Mouse (Mus musculus) granulocyte monocyte progenitor cell, adult 5-6 weeks (primary cell): Measurements from ENCODE around the gene Ctsz. TPM values are rescaled to one million over a fixed set of nuclear protein-coding genes. Genes with fewer than 3 reads are reported as not detected.

Experiments
- ATAC-seq: replicated peaks from 2 replicates; pipeline ENCODE4 v1.8.0; 2016; ENCODE audit warnings: mild to moderate bottlenecking, moderate TSS enrichment, inconsistent platforms; ENCODE audit not compliant: poor library complexity, severe bottlenecking
- total RNA-seq, 2 experiments: library from RNA; stranded (forward) in 1 of 2; stranded (reverse) in 1 of 2; fragments of 200-712, 200-1000 nt in 1 of 2; fragments of >200 nt in 1 of 2; fragmentation: Nextera tagmentation in 1 of 2; gene quantifications; 2 replicates each; pipeline ENCODE4 v1.2.3; 2014 to 2017

Gene Ctsz
- total RNA-seq, 2 experiments from 2014 or later, result 201 to 362 TPM

DNA sequence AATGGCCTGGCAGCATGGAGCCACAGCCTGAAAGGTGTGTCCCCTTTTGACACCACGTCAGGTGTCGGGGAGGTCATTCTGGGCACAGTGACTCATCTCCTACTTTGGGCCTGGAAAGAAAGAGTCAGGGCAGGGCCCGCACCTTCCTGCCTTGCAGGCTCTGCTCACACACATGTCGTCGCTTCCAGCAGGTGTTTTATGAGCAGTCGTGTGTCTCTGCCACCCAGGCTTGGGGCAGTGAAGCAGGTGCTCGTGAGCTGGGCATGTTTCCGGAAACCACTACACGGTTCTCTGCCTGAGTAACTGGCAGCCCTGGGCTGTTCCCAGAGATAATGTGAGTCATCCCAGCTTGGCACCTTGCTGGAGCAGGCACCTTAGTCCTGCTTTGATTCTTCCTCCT, 3.6 kb upstream of the Ctsz start:
- no peak for ATAC-seq

DNA sequence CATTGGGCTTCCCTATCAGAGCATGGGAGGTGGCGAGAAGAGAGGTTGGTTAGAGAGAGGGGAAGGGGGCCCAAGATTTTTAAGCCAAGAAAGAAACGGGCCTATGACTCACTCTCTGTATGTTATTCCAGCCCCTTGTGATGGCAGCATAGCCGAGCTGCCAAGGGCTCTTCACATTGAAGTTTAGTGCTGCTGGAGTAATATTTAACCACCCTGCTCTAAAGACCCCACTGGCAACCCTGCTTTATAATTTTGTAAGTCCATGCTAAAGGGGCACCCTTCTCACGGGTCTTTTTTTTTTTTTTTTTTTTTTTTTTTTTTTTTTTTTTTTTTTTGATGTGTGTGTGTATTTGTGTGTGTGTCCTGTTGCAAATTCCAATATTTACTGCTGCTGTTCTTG, 3.1 kb upstream of the Ctsz start:
- ATAC-seq, result no peak

DNA sequence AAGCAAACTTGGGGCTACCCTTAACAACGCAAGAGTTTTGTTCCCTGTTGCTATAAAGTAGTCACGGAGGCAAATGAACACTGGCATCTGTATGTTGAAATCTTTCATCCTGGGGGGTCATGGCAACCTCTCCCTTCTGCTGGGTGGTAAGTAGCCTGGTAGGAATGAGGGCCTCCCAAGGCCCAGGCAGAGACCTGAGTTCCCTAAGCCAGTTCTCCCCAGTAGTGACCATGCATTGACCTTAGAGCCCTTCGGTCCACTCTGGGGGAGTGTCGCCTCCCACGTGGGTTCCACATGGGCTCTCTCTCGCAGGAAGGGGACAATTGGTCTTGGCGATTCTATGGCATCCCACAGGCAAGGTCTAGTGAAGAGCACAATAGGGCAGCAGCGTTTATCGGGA, 1.1 kb upstream of the Ctsz start:
- peak; percentile 12 for ATAC-seq

DNA sequence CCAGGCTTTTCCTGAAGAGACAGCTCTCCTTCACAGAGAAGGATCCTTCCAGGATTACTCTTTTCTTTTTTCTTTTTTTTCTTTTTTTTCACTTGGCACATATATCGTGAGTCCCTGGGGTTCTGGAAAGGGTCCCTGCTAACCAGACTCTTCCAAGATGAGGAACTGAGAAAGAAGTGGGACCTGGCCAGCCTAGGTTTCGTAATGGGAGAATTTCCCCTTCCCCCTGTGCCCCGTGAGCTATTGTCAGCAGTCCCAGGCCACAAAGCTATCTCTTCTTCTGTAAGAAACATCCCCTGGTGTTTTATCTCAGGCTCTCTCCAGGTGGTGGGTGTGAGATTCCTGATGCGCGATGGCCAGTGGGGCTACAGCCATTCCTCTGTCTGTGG, 605 bp upstream of the Ctsz start:
- ATAC-seq, result peak; percentile 38

DNA sequence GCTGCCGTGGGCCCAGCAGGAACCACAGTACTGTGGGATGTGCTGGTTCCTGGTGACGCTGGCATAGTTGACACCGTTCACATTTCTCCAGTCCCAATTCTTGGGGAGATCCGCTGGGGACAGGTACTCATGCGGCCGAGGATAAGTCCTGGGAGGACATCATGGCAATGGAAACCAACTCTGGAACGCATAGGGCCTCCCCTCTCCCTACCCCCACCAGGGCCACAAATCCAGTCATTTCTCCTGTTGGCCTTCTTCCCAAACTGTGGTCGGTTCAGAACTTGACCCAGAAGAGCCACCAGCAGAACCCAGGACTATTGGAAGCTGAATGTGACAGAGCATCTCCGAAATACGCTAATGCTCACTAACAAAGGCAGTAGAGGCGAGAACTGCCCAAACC, 658 bp downstream of the Ctsz start:
- no peak; the same call in 1 of the 2 replicates for ATAC-seq

DNA sequence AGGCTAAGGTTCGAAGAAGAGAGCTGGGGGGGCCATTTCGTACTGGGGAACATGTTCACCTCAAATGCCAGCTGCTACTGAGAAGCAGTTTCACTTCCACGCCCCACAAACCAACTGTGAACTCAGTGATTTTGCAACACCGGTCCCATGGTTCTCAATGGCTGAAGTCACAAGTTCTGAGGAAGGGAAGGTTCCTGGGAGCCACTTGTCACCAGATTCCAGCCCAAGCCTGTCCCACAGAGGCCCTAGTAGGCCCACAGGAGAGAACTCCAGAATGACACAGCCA, 1.2 kb downstream of the Ctsz start:
- ATAC-seq, result peak; percentile 44

DNA sequence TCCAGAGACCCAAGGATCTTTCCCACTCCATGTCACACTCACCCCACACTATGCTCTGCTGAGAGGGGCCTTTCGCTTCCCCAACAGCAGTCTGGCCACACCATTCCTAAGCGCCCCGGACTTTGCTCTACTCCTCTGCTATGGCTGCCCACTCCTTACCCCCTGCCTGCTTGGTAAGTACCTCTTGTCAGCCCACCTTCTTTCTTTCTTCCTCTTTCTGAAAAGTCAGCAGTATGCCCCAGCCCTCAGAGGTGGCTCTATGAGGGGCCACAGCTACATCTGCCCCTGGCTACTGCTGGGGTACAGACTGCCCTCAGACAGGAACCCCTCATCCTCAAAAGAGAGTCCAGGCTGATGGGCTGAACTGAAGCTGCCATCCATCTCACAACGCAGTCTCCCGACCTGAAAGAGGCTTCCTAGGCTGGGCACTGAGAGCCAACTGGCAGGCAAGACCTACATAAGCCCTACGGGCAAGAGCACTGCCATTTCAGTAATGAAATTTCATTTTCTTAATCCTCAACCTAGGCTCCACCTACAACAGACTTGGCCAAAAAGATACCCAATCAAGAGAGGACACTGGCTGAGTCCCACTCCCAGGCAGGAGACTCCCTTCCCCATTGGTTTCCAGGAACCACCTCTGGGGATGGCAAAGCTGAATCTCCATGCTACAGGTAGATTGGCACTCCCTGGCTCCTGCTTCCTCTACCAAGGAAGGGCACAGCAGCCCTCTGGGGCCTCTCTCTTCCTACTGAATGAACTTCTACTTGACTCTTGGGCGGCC, 1.7 kb downstream of the Ctsz start:
- peak; percentile 2 for ATAC-seq

DNA sequence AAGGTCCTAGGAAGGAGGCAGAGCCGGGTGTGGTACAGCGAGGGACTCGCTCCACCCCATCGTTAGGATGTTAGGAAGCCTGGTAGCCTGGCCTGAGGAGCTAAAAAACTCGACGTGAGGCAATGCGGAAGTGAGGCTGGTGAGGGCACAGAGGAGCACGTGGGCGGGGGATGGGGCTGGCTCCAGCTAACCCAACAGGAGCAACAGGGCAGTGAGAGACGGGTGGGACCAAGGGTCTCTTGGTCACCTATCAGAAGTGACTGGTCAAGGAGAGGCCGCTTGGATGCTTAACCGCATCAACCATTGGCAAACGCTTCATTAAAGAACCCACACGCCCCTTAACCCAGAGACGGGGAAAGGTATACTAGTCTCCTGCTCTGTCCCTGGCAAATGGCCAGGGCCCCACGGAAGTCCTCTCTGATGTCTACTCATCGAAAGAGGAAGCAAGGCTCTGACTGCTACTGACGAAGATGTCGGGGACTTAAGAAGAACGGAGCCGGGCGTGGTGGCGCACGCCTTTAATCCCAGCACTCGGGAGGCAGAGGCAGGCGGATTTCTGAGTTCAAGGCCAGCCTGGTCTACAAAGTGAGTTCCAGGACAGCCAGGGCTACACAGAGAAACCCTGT, 2.6 kb downstream of the Ctsz start:
- ATAC-seq, result peak; percentile 18

DNA sequence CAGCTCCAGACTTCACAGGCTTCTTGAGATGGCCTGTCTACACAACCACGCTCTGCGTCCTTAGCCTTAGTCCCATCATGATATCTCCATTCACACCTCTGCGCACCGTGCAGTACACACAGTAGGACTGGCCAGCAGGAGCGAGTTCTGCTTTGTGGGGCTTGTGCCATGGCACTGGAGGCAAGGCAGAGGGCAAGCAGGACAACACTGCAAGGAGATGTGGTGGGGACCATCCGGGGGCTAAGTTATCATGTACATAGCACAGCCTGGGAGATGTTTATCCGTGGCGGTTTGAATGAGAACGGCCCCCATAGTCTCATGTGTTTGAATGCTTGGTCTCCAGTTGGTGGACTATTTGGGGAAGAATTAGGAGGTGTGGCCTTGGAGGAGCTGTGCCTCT, 3.9 kb downstream of the Ctsz start:
- no peak for ATAC-seq

DNA sequence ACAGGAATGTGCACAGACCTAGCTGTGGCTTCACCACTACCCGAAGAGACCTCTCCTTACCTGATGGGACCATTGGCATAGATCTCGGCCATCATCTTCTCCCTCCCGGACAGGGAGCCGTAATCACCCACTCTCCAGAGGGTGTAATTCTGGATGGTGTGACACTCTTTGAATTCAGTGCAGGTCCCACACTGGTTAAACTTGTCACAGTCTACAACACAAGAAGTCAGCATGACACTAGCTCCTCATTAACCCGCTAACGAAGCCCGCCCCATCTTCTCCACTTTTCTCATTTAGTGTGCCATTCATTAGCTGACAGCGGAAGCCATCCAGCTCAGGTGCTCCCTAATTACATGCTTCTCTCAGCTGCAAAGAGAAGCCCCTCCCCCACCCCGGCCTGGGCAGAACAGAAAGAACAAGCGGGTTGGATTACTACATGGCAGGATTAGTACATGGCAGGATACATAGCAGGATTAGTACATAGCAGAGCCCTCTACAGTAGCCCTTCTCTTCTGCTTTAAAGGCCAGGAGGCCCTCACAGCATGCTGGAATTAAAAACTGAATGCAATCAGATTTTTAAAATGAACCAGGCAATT, 9.7 kb downstream of the Ctsz start:
- 0 out of 2 replicates have a peak, but pooled peaks have one; percentile 8 for ATAC-seq

DNA sequence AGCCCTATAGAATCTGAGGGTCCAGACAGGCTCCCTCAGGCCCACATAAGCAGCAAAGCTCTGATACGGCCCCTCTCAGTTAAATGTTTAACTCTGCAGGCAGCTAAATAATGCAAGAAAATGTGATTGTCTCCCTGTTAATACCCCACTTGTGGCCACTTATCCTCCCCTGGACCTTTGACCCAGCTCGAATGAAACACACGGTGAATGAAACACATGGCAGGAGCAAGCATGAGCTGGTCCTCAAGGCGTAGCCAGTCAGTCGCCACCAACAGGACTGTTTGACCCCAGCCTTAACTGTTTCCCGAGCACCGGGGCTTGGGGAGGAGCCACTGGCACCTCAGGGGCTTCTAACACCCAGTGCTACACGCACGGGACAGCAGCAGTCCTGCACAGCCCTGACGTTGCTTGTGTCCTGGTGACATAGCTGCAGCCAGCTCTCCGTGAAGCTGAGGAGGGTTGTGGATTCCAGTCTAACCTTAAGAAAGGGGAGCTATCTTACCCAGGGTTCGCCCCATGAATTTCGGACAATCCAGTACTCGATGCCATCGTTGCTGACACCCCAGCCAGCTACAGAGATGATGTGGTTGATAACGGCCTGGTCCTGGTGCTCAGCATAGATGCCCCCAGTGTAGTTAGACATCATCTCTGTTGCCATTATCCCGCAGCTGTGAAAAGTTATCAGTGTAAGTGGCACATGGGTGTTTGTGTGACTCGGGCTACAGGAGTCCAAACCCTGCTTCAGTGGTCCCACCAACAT, 10.6 kb downstream of the Ctsz start:
- ATAC-seq, result no peak

DNA sequence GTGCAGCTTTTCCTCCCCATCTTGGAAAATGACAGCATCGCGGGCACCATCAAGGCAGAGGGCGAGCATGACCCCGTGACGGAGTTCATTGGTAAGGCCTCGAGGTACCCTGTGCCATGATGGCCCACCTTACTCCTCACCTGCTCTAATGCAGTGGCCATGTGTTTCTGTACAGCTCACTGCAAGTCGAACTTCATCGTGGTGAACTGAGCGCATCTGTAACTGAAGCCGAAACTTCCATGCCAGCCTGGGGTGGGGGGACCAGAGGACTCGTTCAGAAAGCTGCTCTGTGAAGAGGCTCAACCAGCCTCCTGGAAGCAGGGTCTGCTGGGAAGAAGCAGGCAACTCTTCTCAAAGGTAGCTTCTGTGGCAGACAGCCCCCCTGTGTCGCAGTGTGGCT, 12.0 kb downstream of the Ctsz start:
- ATAC-seq, result no peak

DNA sequence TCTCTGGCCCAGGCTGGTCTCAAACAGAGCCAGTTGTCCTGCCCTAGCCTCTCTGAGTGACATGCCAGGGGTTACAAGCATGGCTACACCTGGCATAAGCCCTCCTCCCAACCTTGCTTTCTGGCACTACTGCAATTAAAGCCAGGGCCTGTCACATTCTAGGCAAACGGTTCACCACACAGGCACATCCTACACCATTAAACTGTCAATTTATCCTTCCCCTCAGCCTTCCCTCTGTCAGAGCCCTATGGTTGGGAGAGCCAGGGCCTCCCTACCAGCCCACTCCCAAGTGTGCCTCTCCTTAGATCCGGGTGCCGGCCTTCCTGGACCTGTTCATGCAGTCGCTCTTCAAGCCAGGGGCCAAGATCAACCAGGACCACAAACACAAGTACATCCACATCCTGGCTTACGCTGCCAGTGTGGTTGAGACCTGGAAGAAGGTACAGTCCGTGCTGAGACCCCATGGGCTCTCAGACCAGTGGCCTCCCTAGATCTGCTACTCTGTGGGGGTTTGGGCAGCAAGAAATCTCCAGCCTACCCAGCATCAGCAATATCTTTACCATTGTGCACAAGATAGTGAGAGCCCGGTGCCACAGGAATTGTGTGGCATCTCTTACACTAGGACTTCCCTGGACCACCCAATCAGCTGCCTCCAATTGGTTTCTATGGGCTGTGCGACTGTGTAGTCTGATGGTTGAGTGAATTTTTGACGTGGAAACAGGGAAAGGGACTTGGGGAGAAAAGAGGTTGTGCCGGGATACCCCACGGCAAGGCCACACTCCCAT, 14.3 kb downstream of the Ctsz start:
- ATAC-seq, result no peak

DNA sequence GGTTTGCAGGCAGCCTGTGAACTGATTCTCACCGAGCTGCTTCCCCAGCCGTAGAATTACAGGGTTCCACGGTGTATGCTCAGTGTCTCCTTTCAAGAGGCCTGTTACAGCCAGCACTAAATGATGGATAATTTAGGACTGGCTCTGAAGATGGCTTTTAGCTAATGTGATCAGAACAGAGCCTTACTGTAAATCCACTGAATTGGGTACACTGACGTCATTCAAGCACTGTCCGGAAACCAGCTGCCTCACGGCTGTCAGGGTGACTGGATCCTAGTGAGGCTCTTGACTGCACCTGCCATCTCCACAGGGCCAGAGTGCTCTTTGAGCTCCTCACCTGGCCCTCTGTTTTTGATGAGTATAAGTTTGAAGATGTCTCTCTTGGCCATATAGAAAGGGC, 17.7 kb downstream of the Ctsz start:
- no peak for ATAC-seq

DNA sequence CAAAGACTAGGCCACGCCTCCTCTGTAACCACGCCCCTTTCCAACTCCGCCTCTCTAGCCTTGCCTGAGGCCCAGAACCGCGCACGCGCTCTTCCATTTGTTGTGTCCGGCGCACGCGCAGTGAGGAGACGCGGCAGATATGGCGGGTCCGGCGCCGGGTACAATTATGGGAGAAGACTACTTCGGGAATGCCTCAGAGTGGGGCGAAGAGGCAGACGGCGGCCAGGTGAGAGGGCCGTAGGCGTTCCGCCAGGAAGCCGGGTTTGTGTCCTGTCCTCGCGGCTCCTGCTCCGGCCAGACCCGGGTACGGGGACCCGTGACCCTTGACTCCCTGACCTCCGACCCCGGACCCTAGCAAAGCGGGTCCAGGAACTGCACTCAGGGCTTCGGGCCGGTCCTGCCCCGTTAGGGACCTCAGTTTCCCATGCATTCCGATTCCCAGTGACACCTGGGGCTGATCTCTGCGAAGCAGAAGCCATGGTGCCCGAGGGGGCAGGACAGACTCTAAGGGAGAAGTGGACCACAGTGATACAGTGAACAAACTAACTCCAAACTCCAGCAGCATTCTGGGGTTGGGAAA, 23.0 kb downstream of the Ctsz start, which contains the start of gene Nelfcd:
TSS of gene Nelfcd (plus strand) at position 74 of the 580 bp plus-strand sequence.
- peak; percentile 96 for ATAC-seq

DNA sequence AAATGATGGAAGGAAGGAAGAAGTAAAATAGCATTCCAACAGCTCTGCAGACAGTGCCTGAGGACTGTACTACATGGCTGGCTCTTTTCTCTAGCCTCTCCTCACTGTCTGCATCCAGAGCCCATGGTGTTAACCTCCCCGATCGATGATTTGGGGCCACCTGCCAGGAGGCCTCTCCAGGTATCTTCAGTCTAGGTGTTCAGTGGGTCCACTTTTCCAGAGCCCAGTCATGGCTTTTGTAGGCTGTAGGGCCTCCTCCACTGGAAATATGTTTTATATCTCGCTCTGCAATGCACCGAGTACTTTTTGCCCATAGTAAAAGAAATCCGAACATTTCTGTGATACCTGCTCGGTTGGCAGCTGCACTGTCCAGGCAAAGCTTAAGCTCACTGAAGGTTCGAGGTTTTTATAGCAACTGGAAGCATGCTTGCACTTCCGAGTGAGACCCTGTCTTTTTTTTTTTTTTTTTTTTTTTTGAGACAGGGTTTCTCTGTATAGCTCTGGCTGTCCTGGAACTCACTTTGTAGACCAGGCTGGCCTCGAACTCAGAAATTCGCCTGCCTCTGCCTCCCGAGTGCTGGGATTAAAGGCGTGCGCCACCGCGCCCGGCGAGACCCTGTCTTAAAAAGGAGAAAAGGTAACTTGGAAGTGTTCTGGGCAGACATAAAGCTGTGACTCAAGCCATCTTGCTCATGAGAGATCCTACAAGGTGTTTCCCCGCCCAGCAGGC, 23.7 kb downstream of the Ctsz start:
- no peak for ATAC-seq

DNA sequence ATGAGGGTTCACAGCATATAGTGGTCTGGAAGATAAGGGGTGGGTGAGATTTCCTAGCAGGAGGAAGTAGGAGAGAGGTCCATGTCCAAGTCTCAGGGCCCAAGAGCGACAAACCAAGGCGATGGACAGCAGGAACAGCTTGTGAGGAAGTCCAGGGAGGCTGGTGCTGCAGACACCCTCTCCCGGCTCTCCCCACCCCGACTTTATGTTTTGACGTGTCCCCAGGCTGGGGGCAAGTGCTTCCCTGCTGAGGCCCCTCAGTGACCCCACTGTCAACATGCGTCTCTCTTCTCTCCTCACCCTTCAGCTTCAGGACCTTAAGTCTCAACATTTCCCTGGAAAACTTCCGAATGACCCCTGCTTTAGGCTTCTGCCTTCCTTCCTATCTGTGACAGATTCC, 25.7 kb downstream of the Ctsz start:
- no peak for ATAC-seq

DNA sequence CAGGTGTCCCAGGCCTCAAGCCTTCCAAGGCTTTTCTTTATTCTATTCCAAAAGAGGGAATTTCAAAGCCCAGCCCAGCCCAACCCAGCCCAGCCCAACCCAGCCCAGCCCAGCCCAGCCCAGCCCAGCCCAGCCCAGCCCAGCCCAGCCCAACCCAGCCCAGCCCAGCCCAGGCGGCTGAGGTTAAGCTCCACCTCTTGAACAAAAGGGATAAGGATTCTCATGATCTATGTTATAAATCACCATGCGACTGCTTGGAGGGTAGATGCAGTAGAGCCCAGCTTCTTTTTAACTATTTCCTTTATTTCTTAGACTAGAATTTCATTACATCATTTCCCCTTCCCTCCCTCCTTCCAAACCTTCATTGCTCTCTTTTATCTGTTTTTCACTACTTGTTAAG, 28.6 kb downstream of the Ctsz start:
- ATAC-seq, result no peak

DNA sequence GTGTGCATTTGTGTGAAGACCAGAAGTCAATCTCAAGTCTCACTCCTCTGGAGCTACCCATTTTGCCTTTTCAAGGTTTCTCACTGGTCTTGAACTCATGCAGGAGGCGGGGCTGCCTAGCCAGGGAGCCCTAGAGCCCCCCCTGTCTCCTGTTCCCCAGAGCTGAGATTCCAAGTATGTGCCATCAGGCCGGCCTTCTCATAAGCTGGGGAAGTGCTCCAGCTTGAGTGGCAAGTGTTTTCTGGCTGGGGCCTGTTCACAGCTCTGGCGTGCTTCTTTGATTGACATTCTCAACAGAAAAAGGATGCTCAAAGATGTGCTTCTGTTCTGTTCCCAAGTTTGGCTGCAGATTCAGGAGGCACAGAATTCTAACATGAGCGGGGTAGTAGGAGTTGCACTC, 38.4 kb downstream of the Ctsz start:
- ATAC-seq, result no peak
